Mouse (Mus musculus): ENCODE results near the gene Arhgap6. TPM values are rescaled to one million over a fixed set of nuclear protein-coding genes. Genes with fewer than 3 reads are reported as not detected.

The Arhgap6 gene
- polyA plus RNA-seq, 1 experiment from 2014 or later = 1.2 TPM

Other genes with a start within 250 kb of the Arhgap6 start
- 1.1 TPM in 2 replicates for gene Frmpd4, start 217.9 kb upstream of the Arhgap6 start, polyA plus RNA-seq (2015; fragmentation: Nextera tagmentation; extraction: Ambion mirVana)
- 21.0 and 25.9 TPM in 2 replicates for gene Msl3, start 121.2 kb upstream of the Arhgap6 start, polyA plus RNA-seq (2015; fragmentation: Nextera tagmentation; extraction: Ambion mirVana)

Data from forebrain, embryonic 16.5 days (tissue).